Mouse (Mus musculus) layer of hippocampus, postnatal 10 days (tissue): ENCODE results near the gene Dagla. TPM values are rescaled to one million over a fixed set of nuclear protein-coding genes. Genes with fewer than 3 reads are reported as not detected.
A peak's percentile ranks its signal among the peaks of the same experiment; 100 is the strongest.

Source experiments
- DNase-seq, 2 experiments: peaks; one replicate each; pipeline ENCODE4 v3.0.0; 2021; ENCODE audit warnings: low spot score in 2 of 2
- total RNA-seq, 2 experiments: library from RNA; stranded (reverse); gene quantifications; 2 replicates each; pipeline ENCODE4 v1.2.3; 2021

Gene Dagla
- total RNA-seq, 2 experiments from 2014 or later = 102 TPM

DNA sequence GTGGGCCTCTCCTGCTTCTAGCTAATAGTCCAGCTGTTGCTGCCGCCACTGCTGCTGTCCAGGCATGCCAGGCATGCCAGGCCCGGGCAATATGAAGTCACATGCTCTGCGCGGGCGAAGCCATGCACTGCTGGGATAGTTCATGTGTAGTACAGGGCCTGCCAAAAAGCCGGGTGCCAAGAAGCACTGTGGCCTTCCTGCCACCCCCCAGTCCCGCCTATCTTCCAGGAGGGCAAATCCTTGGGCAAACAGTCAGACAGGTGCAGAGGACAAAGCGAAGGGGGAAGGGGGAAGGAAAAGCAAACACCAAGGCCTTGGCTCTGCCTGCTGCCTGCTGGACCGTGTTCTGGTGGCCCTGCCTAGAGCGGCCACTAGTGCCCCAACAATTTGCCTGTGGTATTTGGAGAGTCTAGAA, 18.2 kb downstream of the Dagla start:
- DNase-seq = no peak

DNA sequence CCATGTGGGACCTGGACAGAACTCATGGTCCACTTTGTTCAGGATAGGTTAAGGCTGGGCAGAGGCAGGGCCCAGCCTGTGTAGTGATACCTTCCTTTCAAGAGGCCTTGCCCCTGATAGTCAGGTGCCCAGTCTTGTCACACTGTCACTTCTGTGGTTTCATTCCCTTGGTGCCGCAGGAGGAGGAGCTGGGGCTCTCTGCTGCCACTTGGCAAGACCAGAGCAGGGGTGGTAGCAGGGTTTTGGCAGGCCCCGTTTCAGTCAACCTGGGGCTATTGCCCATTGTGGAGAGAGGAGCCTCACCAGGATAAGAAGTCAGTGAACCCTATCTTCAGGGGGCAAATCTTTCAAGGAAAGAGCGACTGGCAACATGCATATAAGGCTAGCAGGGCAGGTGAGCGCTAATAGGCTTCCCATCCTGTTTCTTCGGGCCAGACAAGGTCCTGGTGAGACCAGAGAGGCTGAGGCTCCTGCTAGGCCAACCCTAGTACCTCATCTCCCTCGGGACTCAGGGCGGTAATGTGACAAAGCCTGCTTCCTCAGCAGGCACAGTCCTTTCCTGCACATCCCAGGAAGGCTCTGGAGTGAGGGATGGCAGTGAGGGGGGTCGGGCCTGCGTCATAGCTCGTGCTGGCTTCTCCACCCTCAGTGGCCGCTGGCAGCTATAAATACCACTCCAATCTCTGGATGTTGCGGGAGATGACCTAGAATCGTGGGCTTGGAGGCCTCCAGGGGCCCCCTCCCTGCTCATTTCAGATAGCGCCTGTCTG, 23.7 kb downstream of the Dagla start:
- DNase-seq = no peak

DNA sequence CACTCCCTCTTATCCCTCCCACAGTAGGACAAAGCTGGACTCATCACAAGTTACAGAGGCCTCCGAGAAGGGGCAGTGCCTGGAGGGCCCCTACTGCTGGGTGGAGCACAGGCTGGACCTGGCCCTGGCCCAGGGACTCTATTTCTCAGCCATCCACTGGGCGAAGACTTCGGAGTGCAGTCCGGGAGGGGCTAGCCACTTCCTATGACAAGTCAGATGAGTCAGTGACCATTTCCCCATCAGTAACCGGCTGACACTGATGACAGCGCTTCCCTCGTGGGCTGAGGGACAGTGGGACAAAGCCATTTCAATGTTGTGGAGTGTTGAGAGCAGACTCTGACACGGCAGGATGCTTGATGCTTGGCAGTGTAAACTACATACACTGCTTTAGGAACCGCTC, 25.0 kb downstream of the Dagla start:
- DNase-seq = no peak

DNA sequence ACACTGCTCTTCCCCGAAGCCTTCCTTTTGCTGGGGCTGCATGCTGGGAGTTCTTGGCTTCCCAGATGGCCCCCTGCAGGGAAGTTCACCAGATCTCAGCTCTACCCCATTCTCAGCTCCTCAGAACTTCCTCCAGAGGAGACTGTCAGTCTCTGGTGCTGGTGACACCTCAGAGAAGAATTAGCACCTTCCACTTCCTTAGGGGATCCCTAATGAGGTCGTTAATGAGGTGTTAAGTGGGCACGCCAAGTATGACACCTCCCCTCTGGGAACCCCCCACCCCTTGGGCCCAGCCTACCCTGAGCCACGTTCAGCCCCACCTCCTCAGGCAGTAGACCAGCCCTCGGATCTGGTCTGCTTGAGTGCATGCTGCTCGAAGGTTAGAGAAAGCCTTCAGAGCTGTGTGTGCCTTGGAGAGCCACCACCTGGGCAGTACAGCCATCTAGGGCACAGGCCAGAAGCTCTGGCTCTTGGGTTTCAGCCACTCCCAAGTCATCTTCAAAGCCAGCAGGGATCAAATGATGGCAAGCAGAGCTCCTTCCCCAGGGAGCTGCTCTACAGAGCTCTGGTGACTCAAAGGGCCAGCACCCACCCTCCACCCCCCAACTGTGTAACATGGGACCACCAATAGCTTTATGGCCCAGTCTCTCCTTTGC, 25.9 kb downstream of the Dagla start:
- no peak for DNase-seq

DNA sequence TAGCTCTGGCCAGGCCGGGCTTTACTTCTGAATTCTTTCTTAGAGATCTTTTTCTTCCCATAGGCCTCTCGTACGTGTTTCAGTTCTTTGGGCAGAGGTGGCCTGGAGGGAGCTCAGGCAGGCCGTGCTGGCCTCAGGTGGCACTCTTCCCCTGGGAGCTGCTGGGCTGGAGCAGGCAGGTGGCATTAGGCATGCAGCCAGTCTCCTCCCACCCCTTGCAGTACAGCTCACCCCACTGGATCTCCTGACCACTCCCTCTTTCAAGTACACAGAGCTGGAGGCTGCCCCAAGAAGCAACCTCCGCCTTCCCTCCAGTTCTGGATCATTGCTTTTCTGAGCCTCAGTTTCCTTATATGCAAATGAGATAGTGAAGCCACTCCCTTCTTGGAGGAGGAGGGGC, 26.9 kb downstream of the Dagla start:
- no peak for DNase-seq

DNA sequence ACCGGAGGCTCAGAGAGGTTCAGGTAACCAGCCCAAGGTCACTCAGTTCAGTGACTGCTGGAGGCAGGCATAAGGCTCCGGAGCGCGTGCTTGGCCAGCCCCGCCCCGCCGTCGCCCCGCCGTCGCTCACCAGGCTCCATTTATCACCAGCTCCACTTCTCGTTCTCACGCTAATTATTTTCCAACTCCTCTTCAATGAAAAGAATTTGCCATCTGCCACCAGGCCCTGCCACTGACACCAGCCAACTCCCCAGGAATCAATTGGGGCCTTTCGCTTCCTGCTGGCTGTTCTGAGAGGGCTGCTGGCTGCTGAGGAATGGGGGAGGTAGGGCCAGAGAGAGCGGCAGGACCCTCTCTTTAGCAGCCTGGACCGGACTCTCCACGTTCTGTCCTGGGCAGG, 27.3 kb downstream of the Dagla start:
- DNase-seq = peak; percentile 62 to 71

DNA sequence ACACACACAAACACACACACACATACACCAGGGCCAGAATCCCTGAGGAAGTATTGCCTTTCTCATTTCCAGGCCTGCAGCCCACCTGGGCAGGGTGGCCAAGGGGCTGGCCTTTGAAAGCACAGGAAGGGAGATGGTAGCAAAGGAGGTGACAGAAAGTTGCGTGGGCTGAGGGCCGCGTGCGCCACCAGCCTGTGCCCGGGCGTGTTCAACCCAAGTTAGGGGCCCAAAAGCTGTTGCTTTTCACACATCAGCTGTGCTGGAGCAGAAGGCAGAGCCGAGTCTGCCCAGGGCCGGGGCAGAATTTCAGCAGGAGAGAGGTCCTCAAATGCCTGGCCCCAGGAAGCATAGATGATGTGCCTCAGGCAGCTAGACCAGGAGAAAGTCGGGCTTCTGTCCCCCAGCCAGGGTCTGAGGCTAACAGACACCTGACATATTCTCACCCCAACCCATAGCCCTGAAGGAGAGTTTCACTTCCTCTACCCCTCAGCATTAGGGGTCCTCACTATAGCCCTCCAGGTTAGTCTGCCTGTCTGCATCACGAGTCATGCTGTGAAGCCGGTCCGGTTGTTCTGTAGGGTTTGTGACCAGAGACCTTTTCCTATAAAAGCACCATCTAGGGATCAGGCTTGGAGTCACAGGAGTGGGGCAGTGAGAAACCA, 28.1 kb downstream of the Dagla start:
- DNase-seq = peak; percentile 64 to 71

DNA sequence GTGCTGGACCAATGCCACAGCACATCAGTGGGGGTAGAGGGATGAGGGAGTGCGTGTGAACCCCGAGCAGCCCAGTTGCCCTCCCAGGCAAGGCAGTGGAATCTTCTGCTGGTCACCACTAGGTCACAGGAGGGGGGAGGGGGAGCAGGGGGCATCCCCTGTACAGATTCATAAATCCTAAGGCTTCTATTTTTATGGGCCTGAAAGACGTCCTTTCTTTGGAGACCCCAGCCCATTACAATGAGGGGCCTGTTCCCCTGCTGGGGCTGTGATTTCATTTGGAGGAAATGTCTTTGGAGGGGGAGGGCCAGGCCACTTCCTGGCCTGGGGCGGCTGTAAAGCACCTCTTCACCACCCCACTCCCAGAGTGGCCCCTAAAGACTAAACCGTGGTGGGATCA, 30.6 kb downstream of the Dagla start:
- no peak for DNase-seq

DNA sequence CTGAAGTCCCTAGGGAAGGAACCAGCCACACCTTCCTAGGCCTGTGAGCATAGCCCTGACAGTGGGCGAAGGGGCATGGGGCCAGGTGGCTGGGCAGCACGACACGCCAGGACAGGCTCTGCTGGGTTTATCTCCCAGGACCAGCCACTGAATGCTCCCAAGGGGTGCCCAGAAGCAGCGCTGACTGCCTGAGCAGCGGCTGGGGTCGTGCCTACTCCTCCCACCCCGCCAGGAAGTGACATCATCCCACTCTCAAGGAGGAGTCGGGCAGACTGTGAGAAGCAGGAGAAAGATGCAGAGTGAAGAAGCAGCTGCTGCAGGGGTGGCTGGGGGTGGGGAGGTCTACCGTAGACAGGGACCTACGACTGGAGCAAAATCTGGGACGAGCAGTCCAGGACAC, 31.9 kb downstream of the Dagla start:
- no peak for DNase-seq

DNA sequence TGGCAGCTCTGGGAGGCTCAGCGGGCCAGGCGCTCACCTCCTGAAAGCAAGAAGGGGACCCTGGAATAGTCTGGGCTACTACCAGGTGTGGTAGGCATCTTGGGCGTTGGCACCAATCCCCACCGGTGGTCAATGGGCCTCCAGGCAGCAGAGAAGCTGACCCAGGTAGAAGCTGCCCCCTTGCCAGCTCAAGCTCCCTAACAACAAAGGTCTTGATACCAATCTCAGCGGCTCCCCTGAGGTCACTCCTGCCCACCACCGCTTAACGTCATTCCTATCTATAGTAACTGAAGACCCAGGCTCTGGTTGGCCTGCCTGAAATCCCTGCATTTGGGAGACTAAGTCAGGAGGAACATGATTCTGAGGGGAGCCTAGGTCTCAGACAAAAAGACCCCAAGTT, 33.1 kb downstream of the Dagla start:
- no peak for DNase-seq

DNA sequence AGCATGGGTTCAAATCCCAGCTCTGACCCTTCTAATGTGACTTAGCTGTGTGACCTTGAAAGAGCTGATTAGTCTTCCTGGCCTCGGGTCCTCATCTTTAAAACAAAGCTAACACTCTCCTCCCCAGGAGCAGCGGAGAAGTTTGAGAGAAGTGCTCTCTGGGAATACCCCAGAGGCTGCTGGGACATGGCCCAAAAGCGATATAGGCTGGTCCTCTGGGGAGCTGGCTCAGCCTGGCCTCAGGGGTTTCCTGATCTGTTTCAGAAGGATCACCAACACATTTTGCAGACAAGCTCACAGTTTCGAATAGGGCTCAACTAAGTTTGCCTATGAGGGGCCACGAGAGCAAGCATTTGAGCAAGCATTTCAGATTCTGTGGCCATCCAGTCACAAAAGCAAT, 34.3 kb downstream of the Dagla start:
- no peak for DNase-seq

DNA sequence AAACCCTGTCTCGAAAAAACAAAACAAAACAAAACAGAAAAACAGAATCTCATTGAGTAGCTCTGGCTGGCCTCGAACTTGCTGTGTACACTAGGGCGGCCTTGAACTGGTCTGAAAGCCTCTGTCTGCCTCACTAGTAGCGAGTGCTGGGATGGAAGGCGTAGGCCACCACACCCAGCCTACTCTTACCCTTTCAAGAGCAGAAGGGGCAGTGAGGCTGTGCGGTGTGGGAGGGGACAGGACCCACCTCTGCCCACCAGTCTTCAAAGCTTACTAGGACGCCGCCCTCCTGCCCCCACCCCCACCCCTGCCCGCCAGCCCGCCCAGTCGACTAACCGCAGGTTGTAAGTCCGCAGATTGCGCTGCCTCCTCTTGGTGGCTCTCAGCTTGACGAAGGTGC, 35.8 kb downstream of the Dagla start:
- DNase-seq = no peak

DNA sequence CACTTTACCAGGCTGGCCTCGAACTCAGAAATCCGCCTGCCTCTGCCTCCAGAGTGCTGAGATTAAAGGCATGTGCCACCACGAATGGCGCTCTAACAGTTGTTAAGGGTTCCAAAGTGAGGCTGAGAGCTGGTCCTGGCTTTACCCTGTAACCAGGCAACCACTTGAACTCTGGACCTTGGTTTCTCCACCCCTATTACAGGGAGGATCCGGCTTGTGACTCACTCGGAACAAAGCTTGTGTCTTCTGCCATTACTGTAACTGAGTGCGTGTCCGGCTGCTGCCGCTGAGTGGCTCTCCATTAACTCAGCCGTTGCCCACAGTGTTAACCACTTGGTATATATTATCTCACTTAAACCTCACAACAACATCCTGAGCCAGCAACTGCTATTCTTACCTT, 36.7 kb downstream of the Dagla start:
- DNase-seq = no peak

DNA sequence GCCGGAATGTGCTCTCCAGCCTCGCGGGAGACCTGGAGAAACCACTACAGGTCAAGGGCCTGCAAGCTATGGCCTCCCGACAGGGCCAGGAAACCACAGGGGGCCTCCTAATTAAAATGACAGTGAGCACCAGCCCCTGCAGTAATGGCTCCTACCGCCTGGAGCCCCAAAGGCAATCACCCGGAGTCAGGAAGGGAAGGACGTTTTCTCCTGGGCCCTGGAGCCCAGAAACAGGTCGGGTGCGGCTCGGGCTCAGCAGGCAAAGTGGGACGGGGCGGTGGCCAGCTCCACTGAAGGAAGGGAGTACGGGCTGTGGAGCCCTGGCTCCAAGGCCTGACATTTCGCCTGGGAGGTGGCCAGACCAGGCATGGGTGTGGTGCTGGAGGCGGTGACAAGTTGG, 37.6 kb downstream of the Dagla start:
- no peak for DNase-seq

DNA sequence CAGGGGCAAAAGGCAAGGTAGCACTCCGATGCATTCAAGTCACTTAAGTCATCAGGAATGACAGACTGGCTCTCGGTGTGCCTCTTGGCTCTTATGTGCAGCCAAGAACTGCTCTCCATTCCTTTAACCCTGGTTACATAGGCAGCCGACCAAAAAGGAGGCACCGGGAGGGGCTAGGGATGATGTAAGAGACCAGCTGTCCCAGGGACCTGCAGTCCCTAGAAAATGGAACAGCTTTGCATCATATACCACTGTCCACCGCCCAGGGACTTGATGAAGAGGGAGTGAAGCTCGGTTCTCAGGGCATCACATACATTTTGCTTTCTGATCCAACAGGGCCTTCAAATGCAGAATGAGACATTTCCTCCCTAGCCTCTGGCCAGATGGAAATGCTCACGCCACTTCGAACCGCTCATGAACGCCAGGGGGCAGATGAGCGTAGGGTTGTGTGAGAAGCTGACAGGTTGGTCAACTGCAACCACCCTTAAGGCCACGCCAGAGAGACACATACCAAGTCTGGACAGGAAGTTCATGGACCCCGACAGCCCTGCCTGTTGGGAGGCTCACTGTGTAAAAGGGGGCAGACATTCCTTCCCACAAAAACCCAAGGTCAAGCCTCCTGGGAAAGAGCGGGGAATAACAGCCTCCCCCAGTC, 38.4 kb downstream of the Dagla start:
- peak; percentile 79 to 84 for DNase-seq

DNA sequence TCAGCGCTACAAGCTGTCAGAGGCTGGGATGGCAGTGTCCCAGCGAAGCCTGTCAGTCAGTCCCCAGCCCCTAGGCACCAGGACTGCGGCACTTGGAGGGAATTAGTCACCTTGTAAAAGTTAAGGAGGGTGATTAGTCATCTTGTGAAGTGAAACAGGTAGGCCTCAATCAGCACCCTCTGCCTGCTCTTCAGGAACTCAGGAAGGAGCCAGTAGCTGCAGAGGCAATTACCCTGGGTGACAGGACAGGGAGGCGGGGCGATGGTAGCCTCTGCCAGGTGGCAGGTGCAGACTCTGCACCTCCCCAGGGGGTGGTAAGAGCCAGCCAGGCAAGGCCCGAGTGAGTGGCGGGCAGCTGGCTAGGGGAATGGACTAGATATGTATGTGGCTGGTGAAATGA, 43.3 kb downstream of the Dagla start:
- DNase-seq = no peak

DNA sequence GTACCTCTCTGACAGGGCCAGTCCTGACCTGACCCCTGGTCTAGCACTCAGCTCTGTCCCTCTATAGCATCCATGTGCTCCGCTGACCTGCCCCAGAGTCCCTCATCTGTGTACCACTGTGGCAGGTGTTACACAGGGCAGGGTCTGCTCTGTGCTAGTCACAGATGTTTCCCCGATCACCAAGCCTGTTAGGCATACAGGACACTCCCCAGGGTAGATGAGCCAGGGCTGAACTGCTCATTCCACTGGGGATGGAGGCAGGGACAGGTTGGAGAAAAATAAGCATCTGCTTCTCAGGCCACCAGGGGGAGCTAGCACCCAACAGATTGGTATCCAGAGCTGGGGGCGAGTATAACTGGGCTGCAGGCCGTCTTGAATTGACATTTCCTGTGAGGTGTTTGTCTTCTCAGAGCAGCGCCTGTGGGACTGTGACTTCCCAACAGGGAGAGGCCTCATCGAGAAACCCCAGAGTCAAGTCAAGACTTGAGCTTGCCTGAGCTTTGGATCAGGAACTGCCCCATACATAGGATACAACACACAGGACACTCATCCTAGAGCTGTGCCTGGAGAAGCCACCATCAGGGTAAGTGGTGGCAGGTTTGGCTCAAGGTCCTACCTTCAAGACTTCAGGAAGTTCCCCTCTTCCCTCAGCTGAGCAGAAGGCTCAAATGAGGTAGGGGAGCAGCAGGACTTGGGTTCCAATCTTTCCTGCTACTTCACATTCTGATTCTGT, 46.2 kb downstream of the Dagla start:
- DNase-seq = peak; percentile 89 to 92

DNA sequence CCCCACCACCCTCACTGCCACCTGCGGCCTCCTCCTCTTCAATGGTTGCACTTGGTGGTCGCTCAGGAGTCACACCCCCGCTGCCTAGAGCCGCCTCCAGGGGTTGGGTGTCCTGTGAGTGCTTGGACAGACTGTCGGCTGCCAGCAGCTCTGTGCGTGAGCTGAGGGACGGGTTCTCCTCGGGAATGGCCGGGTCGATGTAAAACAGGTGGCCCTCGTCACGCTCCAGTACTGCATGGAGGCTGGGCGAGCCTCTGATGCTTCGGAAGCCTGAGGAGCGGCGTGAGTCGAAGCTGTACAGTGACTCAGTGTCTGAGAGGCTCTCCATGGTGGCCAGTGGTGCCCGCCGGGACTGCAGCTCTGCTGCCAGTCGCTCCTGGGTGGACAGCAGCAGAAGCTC, 56.5 kb downstream of the Dagla start:
- no peak for DNase-seq

DNA sequence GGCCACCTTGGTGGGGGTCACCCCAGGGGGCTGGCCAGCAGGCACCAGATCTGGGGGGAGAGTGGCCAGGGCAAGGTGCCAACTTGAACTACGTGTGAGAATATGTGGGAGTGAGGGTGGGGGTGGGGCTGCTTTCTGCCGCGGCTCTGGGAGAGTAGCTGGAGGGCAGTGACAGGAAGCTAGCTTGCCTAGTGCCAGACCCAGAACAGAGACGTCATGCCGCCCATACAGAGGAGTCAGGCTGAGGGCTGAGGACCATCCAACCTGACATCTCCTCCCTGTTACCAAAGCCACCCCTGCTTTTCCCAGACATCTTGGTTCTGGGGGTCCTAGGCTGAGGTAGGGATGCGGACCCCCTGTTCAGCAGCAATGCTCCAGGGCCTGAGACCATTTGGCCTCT, 57.5 kb downstream of the Dagla start:
- no peak for DNase-seq

DNA sequence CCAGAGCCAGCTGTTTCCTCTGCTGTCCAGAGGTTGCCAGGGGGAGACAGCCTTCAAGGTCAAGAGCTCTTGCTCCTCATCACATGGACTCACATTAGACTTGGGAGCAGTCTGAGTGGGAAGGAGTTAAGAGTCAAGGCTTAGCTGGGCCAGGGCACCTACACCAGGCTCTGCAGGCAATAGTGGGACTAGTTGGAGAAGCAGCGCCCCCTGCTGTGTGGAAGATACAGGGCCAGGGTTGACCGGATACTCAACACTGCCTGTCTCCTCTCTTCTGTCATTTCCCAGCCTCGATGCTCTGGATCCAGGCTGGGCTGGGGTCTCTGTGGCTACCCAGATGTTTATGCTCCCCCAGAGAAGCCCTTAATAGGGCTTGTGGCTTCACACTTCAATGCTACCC, 60.5 kb downstream of the Dagla start:
- peak; percentile 74 to 77 for DNase-seq

DNA sequence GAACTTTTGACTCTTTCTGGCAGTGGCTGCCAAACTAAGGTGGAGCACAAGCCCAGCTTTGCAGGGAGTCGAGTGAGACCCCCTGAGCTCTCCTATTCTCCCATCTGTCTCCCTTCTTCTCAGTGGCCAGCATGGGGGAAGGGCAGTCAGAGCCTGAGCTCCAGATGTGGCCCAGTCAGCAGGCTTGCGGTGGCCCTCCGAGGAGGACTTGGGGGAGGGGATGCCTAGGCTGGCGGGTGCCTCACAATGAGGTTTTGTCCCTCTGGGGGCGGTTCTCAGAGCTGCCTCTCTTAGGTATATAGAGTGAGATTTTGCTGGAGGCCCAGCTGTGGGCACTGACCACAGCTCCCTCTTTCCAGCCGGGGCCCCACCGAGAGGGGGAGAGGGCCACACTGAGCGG, 61.8 kb downstream of the Dagla start:
- no peak for DNase-seq
